Mouse (Mus musculus): ENCODE data around the gene AF067063.
"Not testable (repeated sequence)": the region's sequence is repeated elsewhere in the genome, so short reads cannot be mapped to it uniquely, and the experiment has no call there.

The AF067063 gene

DNA sequence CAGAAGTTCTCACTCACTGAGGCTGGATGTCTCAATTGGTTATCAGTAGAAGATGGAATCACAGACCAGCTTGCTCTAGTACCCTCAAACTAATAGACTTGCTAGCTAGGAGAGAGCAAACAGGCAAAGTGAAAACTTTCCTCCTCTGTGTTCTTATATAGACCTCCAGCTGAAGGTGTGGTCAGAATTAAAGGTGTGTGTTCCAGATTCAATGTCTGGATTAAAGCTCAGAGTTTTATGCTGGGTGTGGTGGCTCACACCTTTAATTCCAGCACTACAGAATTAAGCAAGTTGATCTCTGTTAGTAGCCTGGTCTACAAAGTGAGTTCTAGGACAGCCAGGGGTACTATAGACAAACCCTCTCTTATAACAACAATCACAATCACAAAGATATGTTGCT, at the start of gene AF067063:
AF067063 (minus strand) TSS at position 101 of the 400 bp plus-strand sequence.
- not testable (repeated sequence) for DNase-seq (ENCODE audit: low spot score)

DNA sequence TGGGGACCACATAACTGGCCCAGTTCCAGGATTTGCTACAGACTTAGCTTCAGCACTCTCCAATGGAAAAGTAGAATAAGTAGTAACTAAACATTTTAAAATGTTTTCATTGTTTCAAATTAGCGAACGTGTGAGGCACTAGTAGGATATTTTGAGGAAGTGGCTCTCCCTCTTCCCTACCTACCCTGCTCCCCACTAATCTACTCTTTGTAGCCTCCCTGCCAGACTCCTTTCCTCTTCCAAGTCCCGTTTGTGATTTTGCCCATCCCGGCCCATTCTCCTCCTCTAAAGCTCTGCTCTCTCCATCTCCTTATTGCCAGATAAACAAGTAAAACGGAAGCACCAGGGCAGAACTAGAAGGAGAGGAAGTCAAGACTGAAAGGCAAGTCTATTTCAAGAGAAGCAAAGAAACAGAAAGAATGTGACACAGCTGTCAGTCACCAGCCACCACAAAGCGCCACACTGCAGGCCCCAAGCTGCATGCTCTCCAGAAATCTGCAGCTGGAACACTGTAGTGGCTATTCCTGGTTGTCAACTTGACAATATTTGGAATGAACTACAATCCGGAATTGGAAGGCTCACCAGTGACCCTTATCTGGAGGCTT, 34.5 kb upstream of the AF067063 start:
- DNase-seq (ENCODE audit: low spot score), result not testable (repeated sequence)

DNA sequence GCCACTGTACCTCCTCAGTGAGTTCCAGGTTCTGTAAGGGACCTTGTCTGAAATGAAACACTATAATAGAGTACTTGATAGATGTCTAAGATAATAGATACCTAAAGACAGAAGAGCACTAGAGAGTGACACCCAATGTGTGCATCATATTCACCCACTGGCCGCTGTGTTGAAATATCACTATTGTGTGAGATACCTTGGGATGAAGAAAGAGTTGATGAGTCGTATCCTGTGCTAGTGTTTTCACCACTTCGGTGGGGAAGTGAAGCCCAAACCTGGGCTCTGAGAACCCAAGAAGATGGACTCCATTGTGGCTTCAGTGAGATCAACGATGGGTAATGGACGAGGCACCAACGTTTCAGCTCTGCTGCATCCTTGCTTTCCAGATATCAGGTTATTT, 32.4 kb upstream of the AF067063 start:
- DNase-seq (ENCODE audit: low spot score), result not testable (repeated sequence)

DNA sequence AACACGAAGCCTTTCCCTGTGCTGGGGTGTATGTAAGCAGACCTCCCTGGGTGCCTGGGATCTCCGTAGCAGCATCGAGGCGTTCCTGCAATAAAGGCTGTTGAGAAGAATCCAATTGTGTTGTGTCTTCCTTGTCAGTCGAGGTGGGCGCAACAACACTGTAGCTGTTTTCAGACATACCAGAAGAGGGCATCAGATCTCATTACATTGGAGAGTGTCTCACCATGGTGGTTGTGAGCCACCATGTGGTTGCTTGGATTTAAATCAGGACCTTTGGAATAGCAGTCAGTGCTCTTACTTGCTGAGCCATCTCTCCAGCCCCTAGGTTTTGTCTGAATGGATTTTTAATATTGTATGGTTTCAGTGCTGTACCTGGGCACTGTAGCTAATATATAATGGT, 10.0 kb upstream of the AF067063 start:
- DNase-seq (ENCODE audit: low spot score), result not testable (repeated sequence)

DNA sequence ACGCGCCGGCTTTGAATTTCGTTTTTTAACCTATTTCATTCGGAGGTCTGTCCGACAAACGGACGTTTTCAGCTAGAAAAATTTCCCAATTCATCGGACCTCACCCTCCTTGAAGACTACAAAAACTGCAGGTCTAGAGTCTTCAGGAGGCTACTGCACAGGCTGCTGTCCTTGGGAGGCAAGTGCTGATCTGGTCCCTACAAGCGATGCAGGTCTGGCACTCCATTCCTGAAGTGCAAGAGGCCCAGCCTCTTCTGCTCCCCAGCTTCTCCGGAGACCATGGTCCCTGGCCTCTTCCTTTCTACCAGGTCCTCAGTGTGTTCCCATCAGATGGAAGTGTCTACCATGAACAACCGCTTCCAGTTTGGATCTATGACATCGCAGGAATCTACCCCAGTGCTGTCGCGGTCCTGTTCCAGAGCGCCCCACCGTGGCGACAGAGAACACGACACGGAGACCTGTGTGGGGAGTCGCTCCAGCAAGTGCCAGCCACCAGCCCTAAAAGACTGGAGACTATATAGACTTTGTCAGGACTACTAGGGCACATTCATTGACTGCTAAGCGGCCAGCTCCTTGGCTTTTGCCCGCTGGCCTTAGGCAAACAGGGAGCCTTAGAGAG, 7.8 kb upstream of the AF067063 start:
- DNase-seq (ENCODE audit: low spot score), result not testable (repeated sequence)

DNA sequence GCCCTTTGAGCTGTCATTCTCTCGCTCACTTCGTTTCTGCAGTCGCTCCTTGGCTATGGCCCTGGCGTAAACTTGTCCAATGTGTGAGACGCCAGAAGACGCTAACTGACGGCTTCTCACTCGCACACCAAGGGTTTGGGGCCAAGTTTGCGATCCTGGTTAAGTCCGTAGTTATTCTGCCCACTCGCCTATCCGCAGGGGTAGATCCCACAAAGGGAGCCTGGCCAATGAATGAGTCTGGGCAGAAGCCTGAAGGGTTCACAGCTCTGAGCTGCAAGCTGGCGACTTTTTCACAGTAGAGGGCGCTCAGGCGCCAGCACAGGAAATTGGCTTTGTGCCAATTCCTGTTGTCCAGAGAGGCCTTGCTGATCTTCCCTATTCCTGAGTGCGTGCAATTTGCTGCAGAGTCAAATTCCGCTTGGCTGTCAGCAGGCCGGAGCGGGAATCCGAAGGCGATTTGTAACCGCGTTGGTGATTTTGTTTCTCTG, 6.4 kb upstream of the AF067063 start:
- DNase-seq (ENCODE audit: low spot score), result not testable (repeated sequence)

DNA sequence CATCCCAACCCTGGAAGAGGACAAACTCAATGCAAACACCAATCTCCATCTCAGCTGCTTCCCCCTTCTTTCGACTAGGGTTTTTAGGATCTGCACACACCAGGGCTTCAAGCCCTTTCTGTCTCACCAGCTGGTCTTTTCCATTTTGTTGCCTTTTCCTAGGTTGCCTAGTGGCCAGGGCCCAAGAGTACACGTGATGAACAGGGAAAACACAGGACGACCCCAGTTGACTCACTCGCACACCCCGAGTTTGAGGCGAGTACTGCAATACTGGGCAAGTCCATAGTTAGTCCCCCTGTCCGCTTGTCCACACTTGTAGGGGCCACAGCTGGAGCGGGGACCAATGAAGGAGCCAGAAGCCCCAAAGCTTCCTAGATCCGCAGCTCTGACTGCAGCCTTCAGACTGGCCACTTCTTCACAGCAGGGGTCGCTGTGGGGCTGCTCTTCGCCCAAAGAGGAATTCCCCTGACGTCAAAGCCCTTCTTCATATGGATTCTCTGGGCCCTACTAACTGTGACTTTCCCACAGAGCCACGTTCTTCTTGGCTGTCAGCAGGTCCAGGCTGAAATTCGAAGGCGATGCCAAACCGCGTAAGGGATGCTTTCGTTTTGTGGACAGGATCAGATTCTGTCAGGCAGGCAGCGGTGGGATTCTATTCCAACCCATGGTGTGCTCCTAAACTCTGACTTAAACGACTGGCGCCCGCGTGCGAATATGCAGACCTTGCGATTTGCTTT, 5.5 kb upstream of the AF067063 start, which contains the start of gene D13Ertd608e:
D13Ertd608e (plus strand) TSS at position 687 of the 737 bp plus-strand sequence.
- DNase-seq (ENCODE audit: low spot score), result not testable (repeated sequence)

DNA sequence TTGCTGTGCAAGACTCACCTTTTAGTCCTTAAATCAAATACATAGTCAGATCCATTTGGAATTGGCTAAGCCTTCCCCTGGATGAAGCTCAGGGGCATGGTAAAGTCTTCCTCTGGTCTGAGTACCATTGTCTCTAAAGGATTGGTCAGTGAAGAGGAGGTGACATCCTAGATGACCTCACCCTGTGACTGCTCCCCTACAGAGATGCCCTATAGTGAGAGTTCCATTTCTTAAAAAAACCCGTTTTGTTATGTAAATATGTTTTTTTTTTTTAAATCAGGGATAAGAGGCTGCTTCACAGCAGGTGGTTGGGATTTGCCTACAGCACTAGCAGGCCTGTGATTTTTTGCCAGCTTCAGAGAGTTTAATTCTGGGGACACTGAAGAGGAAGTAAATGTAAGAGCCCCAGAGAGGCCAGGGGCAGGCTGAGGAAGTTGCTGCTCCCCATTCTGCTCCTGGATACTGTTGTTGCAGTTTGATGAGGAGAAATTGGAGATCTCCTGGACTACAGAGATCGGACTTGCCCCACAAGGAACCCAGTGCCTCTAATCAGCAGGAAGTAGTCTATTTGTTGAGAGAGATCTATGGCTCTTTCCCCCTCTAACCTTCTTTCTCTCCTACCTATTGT, 12.3 kb downstream of the AF067063 start:
- DNase-seq (ENCODE audit: low spot score), result no peak

DNA sequence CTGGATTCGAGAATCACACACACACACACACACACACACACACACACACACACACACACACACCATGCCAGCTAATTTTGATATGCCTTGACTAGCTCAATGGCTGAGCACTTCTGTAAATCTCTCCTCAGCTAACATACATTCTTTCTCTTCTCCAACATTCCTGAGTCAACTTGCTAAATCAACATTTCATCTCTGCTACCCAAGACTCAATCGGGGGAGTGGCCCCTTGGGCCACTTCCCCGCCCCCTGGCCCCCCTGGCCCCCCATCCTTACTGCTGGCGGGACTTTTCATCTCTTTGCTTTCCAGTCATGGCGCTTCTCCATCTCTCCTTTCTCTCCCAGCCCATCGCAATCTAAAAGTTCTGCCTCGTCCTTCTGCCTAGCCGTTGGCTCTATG, 13.2 kb downstream of the AF067063 start:
- no peak for DNase-seq (ENCODE audit: low spot score)

DNA sequence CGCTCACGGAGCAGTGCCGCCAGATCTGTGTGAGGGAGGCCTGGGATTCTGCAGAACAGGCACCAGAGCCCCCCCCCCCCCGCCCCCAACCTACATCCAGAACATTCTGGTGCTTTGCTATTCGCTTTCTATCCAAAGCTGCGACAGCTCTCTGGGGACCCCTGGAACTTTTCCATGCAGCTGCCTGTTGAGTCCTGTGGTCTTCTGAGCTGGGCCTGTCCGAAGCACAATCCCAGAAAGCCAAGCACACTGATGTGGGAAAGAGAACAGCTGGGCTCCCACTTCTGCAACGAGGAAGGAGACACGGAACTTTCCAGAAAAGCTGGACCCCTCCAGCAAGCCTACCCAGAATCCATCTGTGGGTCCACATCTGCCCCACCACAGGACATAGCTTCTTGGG, 20.0 kb downstream of the AF067063 start:
- no peak for DNase-seq (ENCODE audit: low spot score)

DNA sequence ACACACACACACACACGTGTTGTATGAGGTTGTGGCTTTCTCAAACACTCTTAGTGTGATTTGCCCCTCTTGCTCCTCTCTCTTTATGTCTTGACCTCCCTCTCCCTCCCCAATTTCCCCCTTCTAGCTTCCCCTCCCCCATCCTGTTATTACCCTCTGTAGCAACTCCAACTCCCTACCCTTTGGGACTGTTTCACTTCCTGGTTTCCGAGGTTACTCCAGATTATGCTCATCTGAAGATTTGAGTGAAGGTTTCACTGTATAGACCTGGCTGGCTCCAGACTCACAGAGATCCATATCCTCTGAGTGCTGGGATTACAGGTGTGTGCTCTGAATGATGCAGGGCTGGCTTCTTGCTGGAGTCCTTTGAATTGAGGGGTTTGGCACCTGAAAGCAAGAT, 21.1 kb downstream of the AF067063 start:
- no peak for DNase-seq (ENCODE audit: low spot score)

DNA sequence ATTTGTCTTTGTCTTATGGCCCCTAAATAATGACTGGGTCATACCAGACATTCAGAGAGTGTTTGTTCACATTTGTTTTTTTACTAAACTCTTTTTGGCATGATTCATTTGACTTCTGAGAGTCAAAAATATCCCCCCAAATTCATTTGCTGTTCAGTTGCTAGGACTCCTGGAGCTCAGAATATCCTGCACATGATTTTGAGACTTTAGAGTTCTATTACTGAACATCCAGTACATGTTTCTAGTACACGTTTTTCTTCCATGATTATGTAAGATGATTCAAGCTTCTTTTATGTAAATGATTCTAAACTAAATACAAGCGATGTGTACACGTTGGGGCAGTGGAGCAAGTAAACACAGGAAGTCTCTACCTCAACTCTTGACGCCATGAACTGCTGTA, 32.4 kb downstream of the AF067063 start:
- no peak for DNase-seq (ENCODE audit: low spot score)

DNA sequence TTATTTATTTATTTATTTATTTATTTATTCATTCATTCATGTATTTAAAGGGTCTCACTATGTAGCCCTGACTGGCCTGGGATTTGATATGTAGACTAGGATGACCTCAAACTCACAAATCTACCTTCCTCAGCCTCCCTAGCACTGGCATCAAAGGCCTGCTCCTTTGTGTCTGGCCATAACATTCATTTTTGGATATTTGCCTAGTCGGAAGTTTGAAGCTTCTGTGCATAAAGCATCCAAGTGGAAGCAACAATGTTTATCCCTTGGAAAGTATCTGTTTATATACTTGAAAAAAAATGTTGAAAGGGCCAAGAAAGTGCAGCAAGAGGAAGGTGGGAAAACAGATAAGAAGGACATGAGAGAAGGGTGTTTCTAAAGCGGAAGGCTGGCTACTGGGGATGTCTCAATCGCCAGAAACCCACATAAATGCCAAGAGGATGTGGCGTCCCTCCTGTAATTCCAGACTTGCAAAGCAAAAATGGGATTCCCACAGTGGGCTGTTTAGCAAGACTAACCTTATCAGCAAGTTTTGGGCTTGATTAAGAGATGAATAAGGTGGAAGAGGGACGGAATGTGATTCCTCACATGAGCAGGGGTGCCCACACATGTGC, 37.1 kb downstream of the AF067063 start:
- no peak for DNase-seq (ENCODE audit: low spot score)

DNA sequence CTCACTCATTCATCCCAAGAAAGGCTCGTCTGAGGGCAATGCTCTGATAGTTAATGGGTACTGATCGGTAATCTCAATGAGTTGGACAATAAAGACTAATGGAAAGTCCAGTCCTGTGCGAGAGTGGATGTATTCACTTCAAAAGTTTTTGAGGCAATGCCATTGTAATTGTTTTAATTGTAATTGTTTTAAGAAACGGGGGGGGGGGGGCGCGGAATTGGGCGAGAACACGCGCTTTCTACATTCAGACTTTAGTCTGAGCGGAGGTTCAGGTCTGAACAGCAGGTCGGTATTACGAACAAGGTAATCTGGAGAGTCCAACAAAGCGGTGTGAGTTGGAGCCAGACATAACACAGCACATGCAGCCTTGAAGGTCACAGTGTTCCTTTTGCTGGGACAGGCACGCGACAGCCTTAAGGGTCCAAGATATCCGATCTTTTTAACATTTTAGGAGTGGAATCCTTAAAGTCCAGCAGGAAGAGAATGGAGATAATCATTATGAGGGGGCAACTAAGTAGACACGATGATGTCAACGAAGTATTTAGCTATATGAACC, 38.4 kb downstream of the AF067063 start:
- DNase-seq (ENCODE audit: low spot score), result no peak

DNA sequence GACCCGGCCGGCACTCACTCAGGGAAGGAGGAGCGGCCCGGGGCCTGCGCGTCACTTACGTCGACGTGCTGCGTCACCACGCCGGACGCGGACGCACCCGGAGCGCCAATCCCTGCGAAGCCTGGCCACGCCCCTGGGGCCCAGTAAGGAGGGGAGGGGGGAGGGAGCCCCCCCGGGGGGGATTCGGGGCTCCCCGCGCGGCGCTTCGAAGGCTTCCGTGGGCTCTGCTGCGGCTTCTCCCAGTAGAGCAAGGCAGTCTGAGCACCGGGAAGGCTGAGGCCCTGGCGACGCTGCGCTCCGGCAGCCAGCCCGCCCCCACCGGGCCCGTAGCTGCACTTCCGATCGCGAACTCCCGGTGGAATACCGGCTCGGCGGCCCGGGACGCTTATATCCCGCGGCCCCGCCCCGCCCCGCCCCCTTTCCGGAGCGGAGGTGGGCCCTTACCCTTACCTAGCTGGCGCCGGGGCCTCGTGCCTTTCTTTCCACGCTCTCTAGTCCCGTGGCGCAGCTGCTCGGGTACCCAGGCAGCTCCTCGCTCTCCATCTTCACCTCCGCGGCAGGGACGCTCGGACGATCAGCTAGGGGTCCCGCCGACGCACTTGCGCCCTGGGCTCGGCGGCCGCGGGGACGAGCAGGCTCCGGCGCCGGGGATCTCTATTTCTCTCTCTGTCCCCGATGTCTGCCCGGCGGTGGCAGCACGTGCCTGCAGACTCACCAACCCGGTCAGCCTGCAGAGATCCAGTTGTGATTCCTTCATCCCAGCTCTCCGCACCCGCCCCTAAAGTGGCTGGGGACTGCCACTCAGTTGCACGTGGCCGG, 39.0 kb downstream of the AF067063 start, which contains the start of gene Zfp131:
Zfp131 (minus strand) TSS at position 129 of the 819 bp plus-strand sequence.
- DNase-seq (ENCODE audit: low spot score), result peak; percentile 92

DNA sequence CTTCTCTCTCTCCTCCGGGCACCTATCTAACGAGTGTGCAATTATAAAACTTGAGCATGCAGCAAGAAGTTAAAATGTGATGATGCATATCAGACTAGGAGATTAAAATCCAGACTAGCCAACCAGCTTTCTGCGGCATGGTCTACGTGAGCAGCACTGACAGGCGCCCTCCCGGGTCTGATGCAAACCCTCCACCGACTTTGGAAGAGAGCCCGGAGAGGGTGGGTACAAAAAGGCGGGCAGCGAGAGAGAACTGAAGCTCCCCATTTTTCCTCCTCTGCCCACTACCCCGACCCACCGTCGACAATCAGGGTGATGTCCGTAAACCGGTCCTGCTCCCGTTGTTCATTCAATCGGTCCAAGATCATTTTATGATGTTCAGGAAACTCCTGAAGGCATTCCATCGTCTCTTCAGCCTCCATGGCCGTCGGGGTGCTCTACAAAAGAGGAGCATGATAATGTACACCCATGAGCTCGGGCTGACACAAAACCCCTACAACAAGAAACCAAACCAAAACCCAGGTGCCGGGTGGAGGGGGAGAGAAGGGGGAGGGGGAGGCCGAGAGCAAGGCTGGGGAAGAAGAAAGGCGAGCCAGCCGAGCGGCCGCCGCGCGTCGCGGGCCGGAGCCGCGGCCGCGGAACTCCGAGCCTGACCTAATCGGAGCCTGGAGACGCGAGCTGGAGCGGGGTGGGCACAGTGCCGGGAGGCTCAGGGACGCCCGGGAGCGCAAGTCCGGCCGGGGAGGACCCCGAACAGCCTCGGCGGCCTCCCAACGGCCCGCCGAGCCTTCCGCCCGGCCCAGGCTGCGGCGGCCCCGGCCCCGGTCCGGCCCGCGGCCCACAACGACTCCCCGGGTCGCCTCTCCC, 39.9 kb downstream of the AF067063 start:
- peak; percentile 57 for DNase-seq (ENCODE audit: low spot score)

DNA sequence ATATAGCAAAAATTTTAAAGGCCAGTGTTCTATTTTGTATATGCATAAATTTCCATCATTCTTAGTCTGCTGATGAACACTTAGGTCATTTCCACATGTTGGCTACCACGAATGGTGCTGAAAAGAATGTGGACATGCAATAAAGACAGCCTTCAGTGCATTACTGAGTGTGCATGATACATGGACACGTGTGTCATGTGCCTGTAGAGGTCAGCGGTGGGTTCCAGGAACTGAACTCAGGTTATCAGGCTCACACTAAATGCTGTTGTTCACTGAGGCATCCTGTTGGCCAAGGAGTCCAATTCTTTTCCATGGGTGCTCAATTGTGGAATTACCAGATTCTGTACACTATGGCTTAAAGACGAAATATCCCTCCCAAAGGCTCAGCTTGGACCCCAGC, 46.4 kb downstream of the AF067063 start:
- DNase-seq (ENCODE audit: low spot score), result no peak

All from adipocyte (in vitro differentiated cells).